23 mouse cellular contexts compared by ENCODE assay signal in the genomic region with DNA sequence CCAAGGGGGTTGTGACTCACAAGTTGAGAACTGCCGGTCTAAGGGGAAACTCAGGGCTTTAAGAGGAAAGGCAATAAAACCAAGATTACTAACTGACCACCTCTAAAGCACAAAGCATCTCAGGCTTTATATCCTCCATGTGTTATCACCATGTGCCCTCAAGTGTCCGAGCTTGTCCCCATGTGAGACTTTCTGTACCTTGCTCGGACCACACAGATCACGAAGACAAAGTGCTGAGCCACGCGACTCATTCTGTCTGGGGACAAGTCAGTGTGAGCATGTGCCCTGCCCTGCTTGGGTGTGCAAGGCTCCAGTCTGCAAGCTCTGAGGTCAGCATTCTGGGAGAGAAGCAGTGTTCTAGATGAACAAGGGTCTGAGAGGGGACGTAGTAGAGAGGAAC.
A peak's percentile ranks its signal among the peaks of the same experiment; 100 is the strongest.
DNase-seq lines count a peak whose midpoint lies in the region; ATAC-seq and TF ChIP-seq lines count a peak whose summit lies in the region.
"Had no signal": no experiment of that assay in that cellular context is flagged by ENCODE, and none has a peak within 500 bp of the region (broad histone marks: within the 10 kb centered on the region; RNA-seq: fewer than 3 reads in every experiment).

No protein-coding gene starts in this region.

- 81% methylated on average over 7 of the region's 7 CpGs for WGBS in stomach, embryonic 16.5 days
- 78% methylated on average over 7 of the region's 7 CpGs for WGBS in stomach, postnatal 0 days

- no peak overlapping the region for H3K4me2 ChIP-seq in stomach, embryonic 16.5 days (ENCODE audit: low read depth, low read length)
- no peak overlapping the region for H3K4me2 ChIP-seq in stomach, postnatal 0 days (replicated peaks; ENCODE audit: low read depth)
- H3K4me2 ChIP-seq: embryonic facial prominence, embryonic 12.5 days; forebrain, embryonic 13.5 days; forebrain, embryonic 15.5 days had no signal

- no peak overlapping the region for H3K9ac ChIP-seq in stomach, embryonic 16.5 days (ENCODE audit: low read length)
- no peak overlapping the region for H3K9ac ChIP-seq in stomach, postnatal 0 days (ENCODE audit: low read length)
- H3K9ac ChIP-seq: embryonic facial prominence, embryonic 12.5 days; forebrain, embryonic 13.5 days; forebrain, embryonic 15.5 days; forebrain, postnatal 0 days had no signal

- no peaks in the 10 kb centered on the region for H3K36me3 ChIP-seq in stomach, embryonic 16.5 days (ENCODE audit: control insufficient read depth, insufficient read depth, low read length)
- H3K36me3 ChIP-seq in stomach, postnatal 0 days (ENCODE audit: control insufficient read depth, insufficient read depth, low read length), result no peaks in the 10 kb centered on the region
- H3K36me3 ChIP-seq: embryonic facial prominence, embryonic 10.5 days; embryonic facial prominence, embryonic 12.5 days; forebrain, embryonic 15.5 days; G1E had no signal

- no peak for ATAC-seq in stomach, embryonic 16.5 days (ENCODE audit: insufficient read depth, low FRiP score)
- ATAC-seq in stomach, postnatal 0 days (ENCODE audit: low FRiP score, low TSS enrichment), result no peak
- ATAC-seq: activated CD4-positive, CD25-positive, alpha-beta regulatory T cell, adult 4 months; CD4-positive, CD25-positive, alpha-beta regulatory T cell, adult 4 months; forebrain, embryonic 13.5 days; forebrain, embryonic 15.5 days; forebrain, postnatal 0 days; Patski had no signal

- H3K4me1 ChIP-seq in stomach, embryonic 16.5 days (ENCODE audit: control insufficient read depth, insufficient read depth, low read length), result no peaks in the 10 kb centered on the region
- H3K4me1 ChIP-seq in stomach, postnatal 0 days (replicated peaks; ENCODE audit: control insufficient read depth, insufficient read depth), result no peaks in the 10 kb centered on the region
- H3K4me1 ChIP-seq: embryonic facial prominence, embryonic 10.5 days; embryonic facial prominence, embryonic 12.5 days; forebrain, embryonic 13.5 days; forebrain, embryonic 15.5 days had no signal

- no peak for TF ChIP-seq EP300 in stomach, postnatal 0 days (optimal IDR thresholded peaks at IDR 0.05)

- no peak for TF ChIP-seq CTCF in stomach, postnatal 0 days (IDR thresholded peaks at IDR 0.05; ENCODE audit: low read depth)

- H3K27me3 ChIP-seq in stomach, embryonic 16.5 days (ENCODE audit: control insufficient read depth, insufficient read depth, low read length), result no peaks in the 10 kb centered on the region
- H3K27me3 ChIP-seq in stomach, postnatal 0 days (ENCODE audit: control insufficient read depth, insufficient read depth, low read length), result no peaks in the 10 kb centered on the region
- H3K27me3 ChIP-seq: CH12.LX; embryonic facial prominence, embryonic 12.5 days; forebrain, embryonic 13.5 days; forebrain, embryonic 15.5 days; Patski had no signal

- no peak overlapping the region for H3K4me3 ChIP-seq in stomach, embryonic 16.5 days (replicated peaks; ENCODE audit: low read length)
- no peak overlapping the region for H3K4me3 ChIP-seq in stomach, postnatal 0 days (ENCODE audit: low read depth, low read length)
- H3K4me3 ChIP-seq: embryonic facial prominence, embryonic 10.5 days; embryonic facial prominence, embryonic 12.5 days; forebrain, embryonic 13.5 days; forebrain, embryonic 15.5 days had no signal

- no peaks in the 10 kb centered on the region for H3K9me3 ChIP-seq in stomach, embryonic 16.5 days (replicated peaks; ENCODE audit: control insufficient read depth, low read length)
- H3K9me3 ChIP-seq in stomach, postnatal 0 days (ENCODE audit: control insufficient read depth, low read length), result no peaks in the 10 kb centered on the region
- H3K9me3 ChIP-seq: embryonic facial prominence, embryonic 10.5 days; embryonic facial prominence, embryonic 12.5 days; forebrain, embryonic 15.5 days had no signal

- DNase-seq in stomach, postnatal 0 days (ENCODE audit: low spot score), result no peak
- DNase-seq in 416B (ENCODE audit: low read depth), result peak; percentile 61
- no peak for DNase-seq in neural tube, embryonic 10.5 days (ENCODE audit: extremely low spot score, low spot score)
- DNase-seq in ovary, postnatal 14 days (ENCODE audit: low spot score), result no peak
- DNase-seq: adrenal gland, adult 8-10 months; adrenal gland, postnatal 14 days; adrenal gland, postnatal 36 days; cerebellum, adult 11-12 months; cerebellum, adult 2 months; cerebellum, adult 9-10 months; cerebellum, postnatal 10 days; cerebellum, postnatal 25 days; forebrain, postnatal 0 days had no signal

- H3K27ac ChIP-seq in stomach, embryonic 16.5 days (ENCODE audit: low read length), result peak overlapping the region; percentile 66
- H3K27ac ChIP-seq in stomach, postnatal 0 days (replicated peaks), result no peak overlapping the region
- H3K27ac ChIP-seq: embryonic facial prominence, embryonic 10.5 days; embryonic facial prominence, embryonic 12.5 days; forebrain, embryonic 13.5 days; forebrain, embryonic 15.5 days had no signal
